Mouse (Mus musculus): ENCODE measurements around the gene H6pd.

Gene H6pd

GRCm38 (mm10) chr4:149998786-149999509, 9.9 kb downstream of the H6pd start:
- DNase-seq = no peak

DNA sequence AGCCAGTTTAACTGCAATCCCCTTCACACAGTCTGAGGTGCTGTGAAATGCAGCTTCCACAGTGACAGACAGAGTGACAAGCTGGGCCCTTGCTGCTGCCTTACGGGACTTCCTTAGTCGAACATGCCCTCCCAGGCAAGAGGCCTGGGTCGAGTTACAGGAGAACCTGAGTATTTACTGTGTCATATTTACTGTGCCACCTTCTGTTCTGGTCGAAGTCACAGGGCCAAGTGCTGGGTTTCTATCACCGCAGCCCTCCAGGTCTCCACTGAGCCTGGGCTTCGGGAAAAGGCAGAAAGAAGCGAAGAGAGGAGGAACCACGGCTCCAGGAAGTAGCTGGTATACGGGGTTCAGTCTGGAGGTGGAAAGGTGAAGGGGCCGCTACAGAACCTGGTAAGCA, 10.8 kb downstream of the H6pd start:
- peak in 1 of 2 experiments; percentile 4 for DNase-seq

DNA sequence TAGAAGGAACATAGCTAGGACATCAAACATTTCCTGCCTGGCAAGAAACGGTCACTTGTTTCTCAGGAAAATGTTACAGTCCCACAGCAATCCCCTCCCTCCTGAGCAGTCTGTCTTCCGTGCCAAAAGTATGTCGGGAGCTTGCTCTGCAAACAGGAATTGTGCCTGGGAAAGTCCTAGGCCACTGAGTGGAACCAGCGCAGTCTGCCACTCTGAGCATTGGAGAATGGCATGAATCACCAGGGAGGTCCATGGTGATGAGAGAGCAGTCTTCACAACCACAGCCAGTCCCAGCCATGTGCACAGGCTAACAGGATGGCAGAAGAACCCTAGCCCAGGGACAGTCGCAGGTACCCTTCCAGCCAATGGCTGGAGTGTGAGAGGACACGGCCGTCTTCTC, 12.4 kb downstream of the H6pd start:
- DNase-seq = peak in 1 of 2 experiments; percentile 11

DNA sequence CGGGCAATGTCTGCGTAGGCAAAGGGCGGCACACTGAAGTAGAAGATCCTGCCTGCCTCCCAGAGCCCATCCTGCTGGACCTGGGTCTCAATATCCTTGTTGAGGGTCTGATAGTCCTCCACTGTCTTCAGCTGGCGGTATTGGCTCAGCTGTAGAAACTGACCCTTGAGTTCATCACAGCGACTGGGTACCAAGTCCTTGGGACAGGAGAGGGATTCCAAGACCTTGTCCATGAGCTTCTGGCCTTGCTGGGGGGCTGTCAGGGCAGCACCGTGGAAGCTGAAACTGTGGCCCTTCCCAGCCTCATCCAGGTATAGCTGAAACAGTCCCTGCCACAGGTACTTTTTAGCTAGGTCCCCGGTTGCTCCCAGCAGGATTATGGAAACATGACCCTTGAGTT, 12.9 kb downstream of the H6pd start:
- DNase-seq = no peak

DNA sequence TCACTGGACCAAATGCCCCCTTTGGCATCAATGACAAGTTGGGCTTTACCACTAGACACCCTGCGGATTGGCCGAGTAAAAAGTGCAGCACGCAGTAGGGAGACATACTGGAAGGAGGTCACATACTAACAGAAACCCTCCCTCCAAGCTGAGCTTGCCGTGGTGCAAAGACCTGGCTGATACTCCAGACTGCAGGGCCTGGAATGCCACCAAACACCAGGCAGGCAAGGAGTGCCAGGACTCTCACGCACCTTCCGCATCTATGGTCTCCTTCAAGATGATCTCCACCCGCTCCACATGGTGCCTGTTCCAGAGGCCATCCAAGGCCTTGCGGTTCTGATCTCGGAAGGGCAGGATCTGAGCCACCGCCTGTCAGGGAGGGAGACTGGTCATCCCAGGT, 14.6 kb downstream of the H6pd start:
- peak in 1 of 2 experiments; percentile 2 for DNase-seq

GRCm38 (mm10) chr4:149992670-149993032, 16.2 kb downstream of the H6pd start:
- no peak for DNase-seq

DNA sequence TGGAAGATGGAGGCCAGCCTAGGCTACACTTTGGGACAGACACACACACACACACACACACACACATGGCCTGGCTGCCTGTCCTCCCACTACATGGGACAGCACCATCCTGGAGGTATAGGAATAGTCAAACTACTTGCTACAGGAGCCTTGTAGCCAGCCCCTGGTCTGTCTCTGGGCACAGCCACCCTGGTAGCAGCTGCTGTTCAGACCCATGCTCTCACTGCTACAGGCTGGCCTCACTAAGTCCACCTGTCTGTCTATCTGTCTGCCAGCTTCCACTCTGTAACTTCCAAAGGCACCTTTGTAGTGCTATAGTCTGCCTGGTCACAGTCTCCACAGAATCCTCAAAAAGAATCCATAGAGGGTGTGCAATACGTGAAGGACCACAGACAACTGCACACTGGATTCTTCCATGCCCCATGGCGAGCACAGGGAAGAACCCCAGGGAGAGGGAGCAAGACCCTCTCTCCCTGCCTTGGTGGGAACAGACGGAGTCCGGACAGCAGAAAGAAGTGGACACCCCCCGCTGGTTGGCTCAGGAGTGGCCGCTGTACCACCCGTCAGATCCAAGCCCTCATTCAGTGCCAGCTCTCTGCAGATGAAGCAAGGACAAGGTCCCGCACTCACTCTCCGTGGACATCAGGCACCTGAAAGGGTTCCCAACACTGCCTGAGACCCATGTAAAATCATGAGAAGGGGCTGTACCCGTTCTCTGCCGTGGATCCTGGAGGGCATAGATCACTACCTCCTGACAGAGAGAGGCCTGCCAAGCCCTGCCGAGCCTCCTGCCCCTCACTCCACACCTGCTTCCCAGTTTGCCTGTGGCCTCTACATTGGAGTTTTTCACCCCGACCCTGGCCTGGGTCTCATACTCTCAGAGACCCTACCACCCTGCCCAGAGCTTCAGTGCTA, 16.8 kb downstream of the H6pd start:
- DNase-seq = peak in 1 of 2 experiments; percentile 4

- DNase-seq = peak; percentile 61 to 78
Measured at GRCm38 (mm10) chr4:149990954-149991633, 17.7 kb downstream of the H6pd start.

- DNase-seq = peak; percentile 55 to 74
Measured at GRCm38 (mm10) chr4:149990212-149990953, 18.4 kb downstream of the H6pd start.

DNA sequence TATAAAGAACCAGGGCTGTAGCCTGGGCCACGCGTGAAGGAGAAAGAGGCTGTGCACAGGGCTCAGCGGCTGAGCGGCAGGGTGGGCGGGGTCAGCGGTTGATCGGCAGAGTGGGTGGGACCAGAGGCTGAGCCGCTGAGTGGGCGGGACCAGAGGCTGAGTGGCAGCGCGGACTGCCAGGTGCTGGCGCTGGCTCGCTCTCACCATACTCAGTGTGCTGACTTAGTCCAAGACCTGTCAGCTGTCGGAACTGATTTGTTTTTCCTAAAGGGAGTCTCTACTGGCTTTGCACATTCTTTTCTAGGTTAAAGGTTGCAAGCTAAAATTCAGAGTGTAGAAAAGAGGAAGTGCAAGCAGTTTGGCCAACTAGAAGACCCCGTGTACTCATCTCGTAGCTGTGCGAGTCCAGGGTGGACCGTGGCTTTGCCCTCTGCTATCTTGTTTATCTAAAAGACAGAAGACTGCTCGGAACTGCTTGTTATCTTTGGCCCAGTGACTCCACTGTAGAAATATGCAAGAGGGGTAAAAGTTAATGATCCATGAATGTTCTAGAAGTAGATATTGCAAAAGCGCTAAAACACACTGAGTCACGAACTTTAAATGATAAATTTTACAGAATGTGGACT, 19.8 kb downstream of the H6pd start:
- DNase-seq = peak; percentile 94 to 96

DNA sequence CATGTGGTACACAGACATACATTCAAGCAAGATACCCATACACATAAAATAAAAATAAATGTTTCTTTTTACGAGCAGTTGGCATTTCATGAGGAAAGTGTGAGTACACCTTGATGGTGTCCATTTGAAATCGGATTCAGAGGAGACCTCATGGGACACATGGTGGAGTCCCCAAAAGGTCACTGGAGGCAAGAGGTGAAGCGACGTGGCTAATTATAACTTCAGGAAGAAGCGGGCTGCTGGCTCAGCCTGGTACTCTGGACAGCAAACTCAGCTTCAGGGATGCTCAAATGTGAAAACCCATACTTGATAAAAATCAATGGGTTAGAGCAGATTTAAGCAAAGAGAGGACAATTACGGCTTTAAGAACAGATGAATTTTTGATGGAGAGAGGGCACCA, 20.5 kb downstream of the H6pd start:
- no peak for DNase-seq

GRCm38 (mm10) chr4:149986671-149987417, 22.0 kb downstream of the H6pd start:
- DNase-seq = no peak

- no peak for DNase-seq
Measured at GRCm38 (mm10) chr4:149983921-149984645, 24.7 kb downstream of the H6pd start.

GRCm38 (mm10) chr4:149982154-149982553, 26.7 kb downstream of the H6pd start:
- peak in 1 of 2 experiments; percentile 7 for DNase-seq

GRCm38 (mm10) chr4:149979819-149980308, 29.0 kb downstream of the H6pd start:
- DNase-seq = peak; percentile 91

- no peak for DNase-seq
Measured at GRCm38 (mm10) chr4:149978820-149979219, 30.0 kb downstream of the H6pd start.

DNA sequence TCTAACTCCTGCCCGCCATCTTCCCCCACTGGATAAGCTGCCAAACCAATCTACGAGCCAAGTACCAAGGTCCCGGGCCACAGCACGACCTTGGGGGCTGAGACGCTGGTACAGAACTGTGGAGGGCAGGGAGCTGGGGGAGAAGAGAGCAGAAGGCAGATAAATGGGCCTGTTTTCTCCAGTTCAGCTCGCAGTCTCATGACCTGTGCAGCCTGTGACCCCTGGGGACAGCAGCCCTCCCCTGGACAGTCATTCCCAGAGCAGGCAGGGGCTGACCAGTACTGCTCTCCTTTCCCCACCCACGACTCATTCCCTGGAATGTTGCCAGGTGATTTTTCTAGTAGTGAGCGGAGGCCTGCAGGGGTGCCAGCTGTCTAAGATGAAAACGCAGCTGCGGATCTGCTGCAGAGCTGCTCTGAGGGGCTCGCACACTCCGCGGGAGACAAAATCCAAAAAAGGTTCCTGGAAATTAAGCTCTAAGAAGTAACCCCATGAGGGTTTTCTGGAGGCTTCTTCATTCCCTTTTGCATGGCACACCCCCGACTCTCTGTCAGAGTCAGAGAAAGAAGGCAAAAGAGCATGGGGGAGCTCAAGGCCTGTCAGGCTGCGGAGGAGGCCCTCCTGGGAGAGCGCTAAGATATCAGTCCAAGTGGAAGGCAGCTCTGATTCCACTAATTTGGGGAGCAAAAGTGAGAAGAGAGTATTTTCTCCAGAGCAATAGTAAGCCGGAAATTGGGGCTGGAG, 30.9 kb downstream of the H6pd start:
- DNase-seq = peak; percentile 42 to 63

DNA sequence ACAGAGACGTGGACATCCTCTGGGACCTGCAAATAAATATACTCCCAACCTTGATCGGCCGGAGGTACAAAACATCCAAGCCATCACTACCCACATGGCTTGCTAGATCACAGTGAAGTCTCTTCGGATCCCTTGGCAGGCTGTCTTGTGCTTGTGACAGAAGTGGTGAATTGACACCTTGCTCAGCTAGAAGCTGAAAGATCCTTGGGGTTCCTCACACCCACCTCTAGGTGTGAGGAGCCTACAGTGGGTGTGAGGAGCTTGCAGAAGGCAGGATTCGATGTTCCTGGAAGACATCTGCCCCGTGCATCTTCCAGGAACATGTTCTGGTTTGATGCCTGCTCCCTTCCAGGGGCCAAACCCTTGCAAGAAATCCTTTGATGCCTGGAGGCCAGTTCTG, 31.6 kb downstream of the H6pd start:
- DNase-seq = no peak

DNA sequence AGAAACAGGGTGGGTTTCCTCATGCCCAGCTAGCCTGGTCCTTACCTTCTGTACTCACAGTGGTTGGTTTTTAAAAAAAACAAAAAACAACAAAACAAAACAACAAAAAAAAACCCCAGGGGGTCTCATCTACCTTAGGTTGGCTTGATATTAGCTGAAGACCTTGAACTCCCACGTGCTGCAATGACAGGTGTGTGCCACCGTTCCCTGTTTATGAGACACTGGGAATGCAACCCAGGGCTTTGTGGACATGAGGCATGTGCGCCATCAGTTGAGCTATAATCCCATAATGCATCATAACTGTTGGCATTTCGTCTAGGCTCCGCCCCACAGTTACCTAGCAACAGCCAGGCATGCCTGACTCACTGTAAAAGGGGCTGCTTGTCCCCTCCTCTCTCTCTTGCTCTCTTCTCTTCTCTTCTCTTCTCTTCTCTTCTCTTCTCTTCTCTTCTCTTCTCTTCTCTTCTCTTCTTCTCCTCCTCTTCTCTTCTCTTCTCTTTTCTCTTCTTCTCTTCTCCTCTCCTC, 33.0 kb downstream of the H6pd start:
- peak in 1 of 2 experiments; percentile 6 for DNase-seq

All from kidney, postnatal 4 days (tissue).